Mouse (Mus musculus) C3H10T1/2 (cell line): ENCODE measurements around the gene Hnrnpul2. TPM values are rescaled to one million over a fixed set of nuclear protein-coding genes. Genes with fewer than 3 reads are reported as not detected.

ENCODE experiments used
- polyA plus RNA-seq, 2 experiments: library from polyadenylated mRNA; unstranded; fragments of >200 nt; fragmentation: generic; extraction: Trizol; gene quantifications; one replicate each; pipeline ENCODE4 v1.2.1; 2012; ENCODE audit warnings: missing spikeins in 2 of 2

The Hnrnpul2 gene
- 10 to 100 TPM in 1 of 2 experiments, 1 to 10 TPM in 1; 7.6 to 49.9 TPM for polyA plus RNA-seq

DNA sequence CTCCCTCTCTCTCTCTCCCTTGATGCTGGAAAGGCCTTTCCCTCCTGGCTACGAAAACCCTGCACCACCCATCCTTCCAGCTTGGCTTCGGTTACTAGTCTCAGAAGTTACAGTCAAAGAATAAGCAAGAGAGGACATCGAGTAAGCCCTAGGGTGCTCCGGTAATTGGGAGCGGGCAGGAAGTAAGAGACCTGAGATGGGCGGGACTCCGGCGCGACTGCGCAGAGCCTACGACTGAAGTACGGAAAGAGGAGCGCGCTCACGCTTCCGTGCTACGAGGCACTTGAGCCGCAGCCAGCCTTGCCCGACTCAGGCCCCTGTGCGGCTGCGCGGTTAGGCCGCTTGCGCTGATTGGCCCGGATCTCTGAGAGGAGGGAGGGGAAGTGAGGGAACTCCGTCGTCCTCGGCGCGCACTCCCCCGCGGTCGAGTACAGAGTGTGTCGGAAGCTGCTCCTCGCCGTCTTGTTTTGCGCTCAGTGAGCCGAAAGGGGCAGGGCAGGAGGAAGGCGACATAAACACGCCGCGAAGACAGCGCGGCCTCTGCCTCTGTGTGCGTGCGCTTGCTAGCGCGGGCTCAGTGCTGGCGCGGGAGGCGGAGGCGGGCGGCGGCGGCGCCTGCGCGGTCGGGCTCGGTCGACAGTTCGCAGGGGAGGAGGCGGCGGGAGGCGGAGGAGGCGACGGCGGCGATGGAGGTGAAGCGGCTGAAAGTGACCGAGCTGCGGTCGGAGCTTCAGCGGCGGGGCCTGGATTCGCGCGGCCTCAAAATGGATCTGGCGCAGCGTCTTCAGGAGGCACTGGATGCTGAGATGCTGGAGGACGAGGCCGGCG, at the start of gene Hnrnpul2:
Gene Hnrnpul2 (plus strand): TSS at position 415 of the 828 bp plus-strand sequence.

DNA sequence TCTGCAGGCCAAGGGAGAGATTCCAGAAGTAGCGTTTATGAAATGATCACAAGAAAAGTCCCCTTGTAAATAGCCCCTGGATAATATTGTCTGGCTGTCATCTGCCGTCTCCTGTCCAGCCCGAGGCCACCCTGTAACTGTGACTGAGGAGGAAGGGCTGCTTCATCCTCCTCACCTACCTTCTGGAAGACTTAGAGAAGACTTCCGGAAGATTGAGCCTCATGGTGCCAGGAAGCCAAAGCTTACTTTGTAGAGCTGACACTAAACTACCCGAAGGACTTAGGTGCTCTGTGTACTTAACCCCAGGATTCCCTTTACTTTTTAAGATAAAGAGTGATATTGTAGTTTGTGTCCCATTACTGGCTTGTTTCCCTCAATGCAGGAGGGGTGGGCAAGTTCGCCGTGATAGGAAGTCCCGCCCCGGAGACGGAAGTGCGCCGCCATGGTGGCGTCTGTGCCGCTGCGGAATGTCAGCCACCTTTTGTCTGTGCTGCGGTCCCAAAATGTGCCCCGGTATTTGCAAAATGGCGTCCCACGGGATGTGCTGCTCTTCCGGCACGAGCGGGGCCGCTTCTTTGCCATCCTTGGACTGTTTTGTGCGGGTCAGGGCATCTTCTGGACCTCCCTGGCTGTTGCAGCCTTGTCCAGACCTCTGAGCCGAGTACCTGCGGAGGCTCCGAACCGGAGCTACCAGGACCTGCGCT, 49.1 kb upstream of the Hnrnpul2 start, which contains the start of gene Tmem223:
Gene Tmem223 (plus strand): TSS at position 430 of the 704 bp plus-strand sequence.

DNA sequence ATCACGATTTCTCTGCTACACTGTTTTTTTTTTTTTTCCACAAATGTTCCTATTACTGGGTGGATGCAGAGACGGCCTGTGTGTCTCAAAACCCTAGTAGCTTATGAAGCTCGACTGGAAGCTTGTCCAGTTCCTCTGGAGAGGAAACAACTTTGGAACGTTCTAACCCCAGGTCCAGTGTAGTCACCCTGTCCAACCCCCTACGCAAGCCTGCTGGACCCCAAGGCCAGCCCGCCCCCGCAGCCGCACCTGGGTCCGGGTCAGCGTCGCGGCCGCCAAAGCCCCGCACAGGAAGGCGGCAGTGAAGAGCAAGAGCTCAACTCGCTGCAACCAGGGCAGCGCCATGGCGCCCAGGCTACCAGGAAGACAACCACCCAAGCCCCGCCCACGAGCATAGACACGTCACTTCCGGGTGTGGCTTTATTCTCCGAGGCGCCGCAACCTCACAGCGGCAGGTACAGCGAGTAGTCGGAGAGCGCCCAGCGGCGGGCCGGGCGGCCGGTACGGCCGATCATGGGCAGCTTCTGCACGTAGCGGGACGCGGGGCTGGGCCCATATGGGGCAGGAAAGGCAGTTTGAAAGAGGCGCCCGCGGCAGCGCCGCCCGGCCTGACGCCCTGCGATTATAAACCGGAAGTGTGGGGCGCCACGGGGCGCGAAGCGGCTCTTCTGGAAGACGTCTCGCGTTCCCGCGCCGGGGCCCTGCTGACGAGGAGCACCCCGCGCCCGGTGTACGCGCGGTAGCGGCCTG, 45.5 kb upstream of the Hnrnpul2 start, which contains the start of gene Tmem179b:
Gene Tmem179b (minus strand): TSS at position 382 of the 750 bp plus-strand sequence.

DNA sequence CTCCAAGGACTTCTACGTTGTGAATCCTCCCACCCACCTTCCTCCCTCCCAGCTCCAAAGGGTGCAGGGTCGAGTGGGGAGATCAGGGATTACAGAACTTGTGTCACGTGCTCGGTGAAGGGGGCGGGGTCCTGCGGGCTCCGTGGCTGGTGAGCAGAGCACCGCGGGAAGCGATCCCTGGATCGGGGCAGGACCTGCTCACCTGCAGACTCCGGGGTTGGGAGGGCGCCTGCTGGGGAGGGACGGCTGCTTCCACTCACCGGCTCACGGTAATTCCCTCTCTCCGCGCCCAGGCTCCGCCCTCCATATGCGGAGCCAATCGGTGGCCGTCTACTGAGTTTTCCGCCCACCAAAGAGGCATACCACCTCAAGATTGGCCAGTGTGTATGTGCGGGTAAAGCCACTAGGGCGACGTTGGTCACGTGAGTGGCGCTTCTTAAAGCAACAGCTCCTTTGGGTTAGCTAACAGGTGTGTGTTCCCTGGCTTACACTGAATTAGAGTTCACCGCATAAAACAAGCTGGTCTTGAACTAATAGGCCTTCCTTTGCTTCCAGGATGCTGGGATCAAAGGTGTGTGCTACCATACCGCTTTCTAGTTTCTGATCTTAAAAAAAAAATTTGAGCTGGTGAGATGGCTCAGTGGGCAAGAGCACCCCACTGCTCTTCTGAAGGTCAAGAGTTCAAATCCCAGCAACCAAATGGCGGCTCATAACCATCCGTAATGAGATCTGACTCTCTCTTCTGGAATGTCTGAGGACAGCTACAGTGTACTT, 33.6 kb upstream of the Hnrnpul2 start, which contains the start of gene Taf6l:
Gene Taf6l (minus strand): TSS at position 410 of the 774 bp plus-strand sequence.

DNA sequence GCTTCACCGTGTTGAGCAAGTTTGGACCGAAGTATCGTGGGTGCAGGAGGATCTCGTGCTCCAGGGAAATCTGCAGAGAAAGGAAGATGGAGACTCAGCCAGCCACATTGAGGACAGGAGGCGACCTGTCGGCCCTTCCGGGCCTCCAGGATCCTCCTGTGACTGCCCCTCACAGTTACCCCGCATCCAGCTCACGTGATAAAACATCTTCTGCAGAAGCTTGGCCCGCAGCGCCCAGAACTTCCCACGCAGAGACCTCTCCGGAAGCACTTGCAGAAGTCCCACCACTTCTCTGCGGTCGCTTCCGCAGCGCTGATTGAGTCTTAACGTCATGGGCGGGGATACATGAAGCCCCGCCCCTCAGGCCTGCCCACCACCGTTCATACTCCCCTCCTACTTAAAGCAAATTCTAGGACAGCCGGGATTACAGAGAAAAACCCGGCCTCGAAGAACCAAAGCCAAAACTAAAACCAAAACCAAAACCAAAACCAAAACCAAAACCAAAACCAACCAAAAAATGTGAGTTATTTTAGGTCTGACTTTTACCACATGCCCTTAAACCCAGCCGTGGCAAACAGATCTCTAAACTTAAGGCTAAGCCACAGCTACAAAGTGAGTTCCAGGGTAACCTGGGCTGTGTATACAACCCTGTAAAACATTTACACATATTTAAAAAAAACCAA, 21.4 kb upstream of the Hnrnpul2 start, which contains the start of gene Polr2g:
Gene Polr2g (minus strand): TSS at position 314 of the 683 bp plus-strand sequence.

DNA sequence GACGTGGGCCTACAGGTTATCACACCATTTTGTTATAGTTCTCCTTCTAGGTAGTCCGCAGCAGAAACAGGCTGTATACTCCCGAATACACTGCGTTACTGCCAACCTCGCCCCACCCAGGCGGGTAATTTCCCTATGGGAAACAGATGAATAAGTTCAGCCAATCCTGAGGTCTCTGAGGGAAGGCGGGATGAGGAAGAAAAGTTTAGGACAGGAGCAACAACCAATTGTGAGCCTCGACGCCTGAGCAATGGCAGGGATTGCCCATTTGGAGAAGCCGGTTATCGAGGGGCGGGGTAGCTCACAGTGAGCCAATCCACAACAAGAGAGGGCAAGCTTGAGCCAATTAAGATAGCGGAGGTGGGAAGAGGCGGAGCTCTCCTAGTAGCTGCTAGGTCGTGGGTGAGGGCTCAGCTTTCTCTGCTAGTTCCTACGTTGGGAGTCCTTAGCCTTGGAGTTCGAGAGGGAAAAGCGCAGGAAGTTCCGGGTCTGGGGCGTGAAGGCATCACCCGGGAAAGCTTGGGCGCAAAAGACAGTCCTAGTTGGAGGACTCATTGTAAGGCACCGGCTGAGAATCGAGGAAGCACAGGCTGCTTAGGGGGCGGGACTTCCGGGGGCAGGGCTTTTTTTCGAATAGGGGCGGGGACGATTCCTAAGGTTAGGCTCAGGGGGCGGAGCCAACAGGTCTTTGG, 17.5 kb upstream of the Hnrnpul2 start, which contains the start of gene Zbtb3:
Gene Zbtb3 (plus strand): TSS at position 426 of the 692 bp plus-strand sequence.

DNA sequence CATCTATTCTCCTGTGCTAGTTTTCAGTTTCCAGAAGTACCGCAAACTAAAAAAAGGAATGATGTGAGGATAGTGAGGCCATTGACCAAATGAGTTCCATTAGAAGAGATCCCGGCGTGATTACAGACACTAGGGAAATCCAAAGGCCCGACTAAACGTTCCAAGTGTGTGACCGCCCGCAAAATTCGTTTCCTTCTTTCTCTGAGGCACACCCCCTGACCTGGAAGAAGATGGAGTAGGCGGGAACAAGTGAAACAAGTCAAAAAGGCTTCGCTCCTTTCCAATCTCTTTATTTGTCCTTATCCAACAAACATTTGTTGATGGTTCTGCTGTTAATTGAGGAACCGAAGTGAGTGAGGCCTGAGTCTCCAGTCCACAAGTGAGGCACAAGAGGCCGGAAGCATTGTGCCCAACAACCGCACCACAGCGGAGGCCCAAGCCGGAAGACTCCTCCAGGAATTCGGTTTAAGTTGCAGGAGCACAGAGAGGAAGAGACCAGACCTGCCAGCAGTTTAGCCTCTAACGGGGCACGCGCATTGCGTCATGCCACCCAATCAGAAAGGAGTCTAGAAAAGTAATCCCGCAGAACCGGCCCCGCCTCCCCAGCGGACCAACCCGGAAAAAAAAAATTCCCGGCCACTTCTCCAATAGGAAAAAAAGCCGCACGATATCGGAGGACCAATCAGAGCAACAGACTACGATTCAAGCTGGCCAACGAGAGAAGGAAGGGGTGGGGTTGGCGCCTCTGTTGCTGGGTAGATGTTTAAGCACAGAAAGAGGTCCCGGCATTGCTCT, 812 bp upstream of the Hnrnpul2 start, which contains the start of gene Ttc9c:
Gene Ttc9c (minus strand): TSS at position 533 of the 795 bp plus-strand sequence.

DNA sequence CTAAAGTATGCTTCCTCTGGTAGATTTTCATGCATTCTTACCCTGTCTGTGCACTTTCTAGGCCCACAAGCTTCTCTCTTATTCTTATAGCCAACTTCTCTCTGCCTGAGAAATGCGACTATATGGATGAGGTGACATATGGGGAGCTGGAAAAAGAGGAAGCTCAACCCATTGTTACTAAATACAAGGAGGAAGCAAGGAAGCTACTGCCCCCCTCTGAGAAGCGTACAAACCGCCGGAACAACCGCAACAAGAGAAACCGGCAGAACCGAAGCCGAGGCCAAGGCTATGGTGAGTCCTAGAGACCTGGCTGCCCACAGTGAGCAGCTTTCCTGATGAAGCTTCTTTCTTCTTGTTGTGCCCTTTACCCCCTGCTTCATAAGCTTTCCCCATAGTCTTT, 9.8 kb downstream of the Hnrnpul2 start, which contains the start of gene AC129217.1:
Gene AC129217.1 (plus strand): TSS at position 114 of the 400 bp plus-strand sequence.

DNA sequence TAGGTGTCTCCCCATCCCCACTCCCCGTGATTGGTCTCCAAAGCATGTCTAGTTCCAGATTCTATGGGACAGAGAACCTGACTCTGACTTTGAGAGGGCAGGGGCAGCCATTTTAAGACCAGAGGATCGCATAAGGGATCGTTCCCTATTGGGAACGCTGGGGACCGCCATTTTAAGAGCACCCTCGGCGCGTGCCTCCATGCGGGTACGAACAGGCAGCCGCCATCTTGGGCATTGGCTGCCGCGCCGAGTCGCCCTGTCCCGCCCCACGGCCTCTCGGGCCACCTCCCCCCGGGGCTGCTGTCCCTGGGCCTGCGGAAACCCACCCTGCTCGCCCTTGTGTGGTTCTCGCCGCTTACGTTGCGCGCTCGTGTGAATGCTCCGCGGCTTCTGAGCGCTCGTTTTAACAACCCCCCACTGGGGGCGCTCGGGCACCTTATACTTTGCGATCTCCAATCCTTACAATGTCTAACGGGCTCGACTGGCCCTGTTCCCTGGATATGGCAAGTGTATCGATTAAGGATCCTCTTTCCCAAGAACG, 17.5 kb downstream of the Hnrnpul2 start, which contains the start of gene Bscl2:
Gene Bscl2 (plus strand): TSS at position 217 of the 541 bp plus-strand sequence.

DNA sequence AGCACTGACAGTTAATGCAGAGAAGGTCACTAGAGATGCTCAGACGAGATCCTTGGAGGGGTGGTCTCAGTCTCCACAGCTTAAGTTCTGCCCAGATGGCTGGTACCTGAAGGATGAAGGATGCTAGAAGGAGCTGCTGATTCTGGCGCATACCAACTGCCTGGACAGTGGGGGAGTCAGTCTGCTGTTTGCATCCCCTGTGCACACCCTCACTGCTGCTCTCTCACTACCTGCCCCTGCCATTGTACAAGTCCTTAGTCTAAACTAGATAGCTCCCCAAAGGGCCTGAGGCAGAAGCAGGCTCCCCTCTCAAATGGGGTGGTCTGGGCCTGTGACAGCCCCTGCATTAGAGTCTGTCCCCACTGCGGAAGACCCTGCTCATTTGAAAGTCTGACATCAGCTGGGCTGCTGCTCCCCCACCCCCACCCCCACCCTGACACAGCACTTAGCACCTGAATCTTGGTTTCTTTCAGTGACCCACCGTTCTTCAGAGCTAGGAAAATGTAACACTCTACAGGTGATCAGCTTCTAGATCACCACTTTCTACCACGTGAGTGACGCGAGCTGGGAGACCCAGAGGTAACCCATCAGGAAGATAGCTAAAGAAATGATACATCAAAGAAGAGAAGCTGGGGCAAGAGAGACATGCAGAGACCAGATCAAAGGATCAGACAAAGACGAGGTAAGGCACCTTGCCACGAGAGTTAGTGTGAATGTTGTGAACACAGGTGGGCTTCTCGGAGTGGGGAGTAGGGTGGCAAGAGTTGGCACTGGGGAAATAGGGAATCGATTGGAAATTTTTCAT, 19.5 kb downstream of the Hnrnpul2 start, which contains the start of gene Gng3:
Gene Gng3 (minus strand): TSS at position 92 of the 805 bp plus-strand sequence.

DNA sequence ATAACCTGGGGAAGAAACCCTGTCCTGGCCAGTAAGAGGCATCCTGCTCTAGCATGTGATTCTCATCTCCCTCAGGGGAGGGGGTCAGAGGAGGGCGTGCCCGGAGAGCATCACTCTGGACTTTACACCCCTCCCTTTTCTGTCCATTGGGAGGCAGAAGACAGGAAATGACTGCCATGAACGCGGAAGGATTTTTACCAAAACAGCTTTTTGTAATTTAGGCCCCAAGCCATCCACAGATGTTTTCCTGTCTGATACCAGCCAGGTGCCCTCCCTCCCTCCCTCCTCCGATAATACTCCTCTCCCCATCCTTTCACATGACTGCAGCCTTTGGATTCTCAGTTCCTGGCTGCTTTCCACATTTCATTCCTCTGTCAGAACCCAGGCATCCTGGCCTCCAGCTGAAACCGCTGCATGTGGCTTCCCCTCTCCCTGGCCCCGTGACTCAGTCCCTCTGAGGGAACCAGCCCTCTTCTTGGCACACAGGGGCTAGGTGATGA, 30.6 kb downstream of the Hnrnpul2 start, which contains the start of gene Lrrn4cl:
Gene Lrrn4cl (plus strand): TSS at position 367 of the 500 bp plus-strand sequence.

DNA sequence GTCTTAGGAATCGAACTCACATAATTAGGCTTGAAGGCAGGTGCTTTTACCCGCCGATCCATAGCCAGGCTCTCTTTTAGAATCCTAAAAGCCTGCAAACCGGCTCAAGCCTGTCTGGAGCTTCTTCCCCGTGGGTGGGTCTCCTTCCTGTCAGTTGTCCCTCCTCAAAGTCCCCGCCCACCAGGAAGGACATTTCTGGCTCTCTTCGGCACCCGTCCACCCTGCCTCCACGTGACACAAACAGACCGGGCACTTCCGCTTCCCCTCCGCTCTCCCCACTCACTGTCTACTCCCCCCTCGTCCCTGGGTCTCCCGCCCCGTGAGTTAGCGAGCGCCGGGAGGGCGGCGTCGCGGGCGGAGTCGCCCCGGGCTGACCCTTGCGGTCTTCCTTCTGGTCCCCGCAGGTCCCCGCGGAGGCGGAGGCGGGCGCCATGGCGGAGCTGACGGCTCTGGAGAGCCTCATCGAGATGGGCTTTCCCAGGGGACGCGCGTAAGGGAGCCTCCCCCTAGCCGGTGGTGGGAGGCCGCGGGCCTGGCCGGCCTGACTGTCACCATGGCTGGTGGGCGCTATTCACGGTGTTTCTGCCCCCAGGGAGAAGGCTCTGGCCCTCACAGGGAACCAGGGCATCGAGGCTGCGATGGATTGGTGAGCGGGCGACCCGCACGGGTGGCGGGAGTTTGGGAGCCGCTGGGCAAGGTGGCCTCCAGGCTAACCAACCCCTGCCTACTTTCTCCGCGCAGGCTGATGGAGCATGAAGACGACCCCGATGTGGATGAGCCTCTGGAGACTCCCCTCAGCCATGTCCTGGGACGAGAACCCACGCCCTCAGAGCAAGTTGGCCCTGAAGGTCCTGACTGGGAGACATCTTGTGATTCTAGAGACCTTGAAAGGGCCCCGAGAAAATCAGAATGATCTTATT, 51.7 kb downstream of the Hnrnpul2 start, which contains the start of gene Ubxn1:
Gene Ubxn1 (plus strand): TSS at position 230 of the 920 bp plus-strand sequence.

DNA sequence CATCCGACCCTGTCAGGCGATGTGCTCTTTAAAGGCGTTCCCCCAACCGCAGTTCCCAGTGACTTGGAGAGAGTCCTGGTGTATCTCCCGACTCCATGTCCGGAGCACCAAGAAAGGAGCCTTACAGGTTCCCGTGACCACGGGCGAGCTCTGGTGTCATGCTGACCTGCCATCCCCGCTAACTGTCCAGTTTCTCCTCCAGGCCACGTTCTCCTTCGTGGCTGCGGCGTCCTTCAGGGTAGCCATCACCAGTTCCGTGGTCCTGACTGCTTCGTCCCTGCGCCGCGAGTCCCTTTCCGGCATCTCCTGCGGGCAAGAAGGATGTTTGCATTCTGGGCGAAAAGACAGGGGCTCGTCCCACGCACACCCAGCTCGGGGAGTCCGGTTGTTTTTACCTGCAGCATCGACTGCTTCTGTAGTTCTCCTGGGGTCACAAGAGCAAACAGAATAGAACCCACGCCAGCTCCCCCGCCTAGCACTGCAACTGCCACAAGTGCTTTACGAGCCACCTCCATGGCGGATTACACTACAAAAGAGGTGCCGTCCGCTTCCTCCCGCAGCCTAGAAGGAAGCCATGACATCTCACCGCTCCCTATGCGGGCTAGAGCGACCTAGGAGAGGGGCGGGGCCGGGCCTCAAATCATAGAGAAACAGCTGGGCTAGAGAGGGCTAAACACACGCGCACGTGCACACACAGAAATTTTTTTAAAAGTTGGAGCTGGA, 60.7 kb downstream of the Hnrnpul2 start, which contains the start of gene Uqcc3:
Gene Uqcc3 (minus strand): TSS at position 613 of the 723 bp plus-strand sequence.

DNA sequence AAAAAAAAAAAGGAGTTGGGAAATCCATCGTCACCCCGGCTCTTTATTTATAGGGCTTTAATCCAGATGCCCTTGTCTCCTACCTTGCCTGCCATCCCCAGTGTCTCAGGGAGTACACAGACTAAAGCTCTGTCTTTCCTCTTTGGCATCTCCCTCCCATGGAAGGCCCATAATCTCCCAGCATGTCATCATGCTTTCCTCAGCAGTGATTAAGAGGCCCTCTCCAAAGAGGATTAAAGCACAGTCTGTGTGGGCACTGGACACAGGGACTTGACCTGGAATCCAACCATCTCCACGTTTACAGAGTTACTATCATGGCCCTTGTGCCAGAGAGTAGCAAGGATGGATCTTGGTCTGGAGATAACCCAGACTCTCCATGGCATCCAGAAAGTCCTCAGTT, 63.8 kb downstream of the Hnrnpul2 start, which contains the start of the genes Lbhd1 and Gm49403:
Gene Lbhd1 (plus strand): TSS at position 117 of the 400 bp plus-strand sequence.
Gene Gm49403 (plus strand): TSS at position 315 of the 400 bp plus-strand sequence.

